Mouse (Mus musculus) small intestine, adult 2 months (tissue): ENCODE results near the gene Chmp2a.

Experiments used
- CTCF ChIP-seq: fragments of 200-500 bp; IDR thresholded peaks from 2 replicates; pipeline ENCODE4 v1.5.1; 2012; ENCODE audit warnings: low read depth, mild to moderate bottlenecking, control low read depth, inconsistent platforms, low read length, moderate library complexity, mixed read lengths; ENCODE audit not compliant: insufficient replicate concordance, insufficient read length; ENCODE audit errors: extremely low read depth
- POLR2A ChIP-seq: fragments of 200-500 bp; IDR thresholded peaks from 2 replicates; pipeline ENCODE4 v1.6.1; 2012; ENCODE audit warnings: low read depth, mild to moderate bottlenecking, control low read depth, inconsistent platforms, low read length, moderate library complexity

GRCm38 (mm10) chr7:13023928-13024731 lies 10.5 kb downstream of the Chmp2a start:
- TF ChIP-seq POLR2A = peak; percentile 93
- no peak for TF ChIP-seq CTCF
